Mouse (Mus musculus) ovary, adult 10 weeks (tissue): ENCODE data around the gene Ptchd4. TPM values are rescaled to one million over a fixed set of nuclear protein-coding genes. Genes with fewer than 3 reads are reported as not detected.

ENCODE experiments used
- polyA plus RNA-seq: library from polyadenylated mRNA; stranded (reverse); fragments of 350-450 nt; fragmentation: Illumina TruSeq; extraction: RNeasy Lipid Tissue Mini Kit (QIAGEN cat#74804); gene quantifications from one replicate; pipeline ENCODE4 v1.2.3, GENCODE M21; 2014

Gene Ptchd4
- polyA plus RNA-seq = not detected

DNA sequence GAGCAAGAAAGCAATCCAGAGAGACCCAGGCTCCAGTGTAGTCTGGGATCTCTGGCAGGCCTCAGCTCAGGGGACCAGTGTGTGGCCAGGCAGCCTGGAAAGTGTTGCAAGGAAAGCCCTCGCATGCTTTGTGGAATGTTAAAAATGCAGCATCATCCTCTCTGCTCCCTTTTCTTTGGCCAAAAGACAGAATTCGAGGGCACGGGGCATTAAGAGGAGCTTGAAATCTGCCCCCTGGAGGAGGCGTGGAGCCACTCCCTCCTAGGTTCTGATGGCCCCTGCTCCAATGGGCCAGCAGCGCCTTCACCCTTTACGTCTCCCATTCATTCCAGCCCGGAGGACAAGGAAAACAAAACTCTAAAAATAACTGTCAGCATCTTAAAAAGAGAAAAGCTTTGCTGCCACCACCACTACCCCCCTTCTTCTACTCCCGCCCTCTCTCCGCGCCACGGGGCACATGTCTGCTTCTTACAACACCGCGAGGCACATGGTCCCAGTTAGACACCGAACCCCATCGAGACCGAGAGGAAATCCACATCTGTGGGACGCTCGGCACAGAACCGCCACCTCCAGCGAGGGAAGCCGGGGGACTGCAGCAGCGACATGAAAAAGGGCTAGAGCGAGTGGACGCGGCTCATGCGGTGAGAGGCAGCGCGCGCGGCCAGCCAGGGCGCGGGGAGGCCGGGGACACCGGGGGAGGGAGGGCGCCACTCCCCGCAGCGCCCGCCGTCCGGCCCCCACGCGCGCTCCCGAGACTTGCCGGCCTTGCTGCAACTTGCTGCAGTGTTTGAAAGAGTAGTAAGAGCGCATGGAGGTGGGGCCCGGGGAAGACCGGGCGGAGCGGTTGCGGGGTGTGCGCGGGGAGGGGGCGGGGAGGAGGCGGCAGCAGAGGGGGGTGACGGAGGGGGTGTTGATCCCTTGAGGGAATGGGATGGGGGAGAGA lies at the start of gene Ptchd4:
Ptchd4 (plus strand) TSS at position 279 of the 943 bp plus-strand sequence.

